ENCODE assay signal across 7 mouse cellular contexts in the genomic region with DNA sequence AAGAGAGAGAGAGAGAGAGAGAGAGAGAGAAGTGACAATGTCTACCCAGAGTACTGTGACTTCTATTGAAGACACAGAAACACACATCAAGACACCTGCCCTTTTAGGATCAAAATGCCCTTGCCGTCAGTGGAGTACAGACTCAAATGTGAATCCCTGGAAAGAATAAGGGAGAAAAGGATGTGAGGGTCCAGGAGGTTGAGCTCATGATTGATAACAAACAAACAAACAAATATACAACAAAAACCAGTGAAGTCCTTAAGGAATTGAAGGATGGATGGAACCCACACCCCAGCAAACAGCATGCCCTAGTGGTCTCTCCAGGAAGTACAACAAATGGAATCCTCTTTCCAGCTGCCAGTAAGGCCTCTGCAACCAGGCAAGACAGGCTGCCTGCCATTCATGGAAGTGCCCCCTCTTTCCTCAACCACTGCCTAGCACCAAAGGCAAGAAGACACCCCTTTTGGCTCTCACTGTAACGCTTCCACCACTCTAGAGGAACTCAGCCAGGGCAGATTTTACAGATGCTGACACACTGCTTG. TPM values are rescaled to one million over a fixed set of nuclear protein-coding genes. Genes with fewer than 3 reads are reported as not detected.
DNase-seq lines count a peak whose midpoint lies in the region; ATAC-seq and TF ChIP-seq lines count a peak whose summit lies in the region.

No protein-coding gene starts in this region.

- H3K27ac ChIP-seq in kidney, embryonic 16.5 days (ENCODE audit: low read length): no peak overlapping the region
- H3K27ac ChIP-seq in ES-E14 (ENCODE audit: insufficient read depth, low read depth, low read length, poor library complexity, severe bottlenecking): peak overlapping the region; percentile 88
- H3K27ac ChIP-seq in bone marrow, adult 2 months (ENCODE audit: control insufficient read depth, insufficient read depth, low read depth, low read length, poor library complexity): no peak overlapping the region
- H3K27ac ChIP-seq in neural tube, embryonic 13.5 days (replicated peaks): peak overlapping the region; percentile 33; the same call in 1 of the 2 replicates

- no peak for TF ChIP-seq POLR2A in bone marrow, adult 2 months (IDR thresholded peaks at IDR 0.05; ENCODE audit: borderline replicate concordance, control insufficient read depth, low read depth, low read length)

- H3K4me1 ChIP-seq in kidney, embryonic 16.5 days (ENCODE audit: insufficient read depth, low read length): peaks cover 56% of the 10 kb centered on the region
- peaks cover 7 to 23% of the 10 kb centered on the region in 2 experiments; a peak in 2 of 4 replicates for H3K4me1 ChIP-seq in ES-E14 (ENCODE audit: control insufficient read depth in 2 of 2, insufficient read depth in 2 of 2, low read length in 2 of 2, poor library complexity in 1 of 2)
- peaks cover 8% of the 10 kb centered on the region for H3K4me1 ChIP-seq in bone marrow, adult 2 months (ENCODE audit: control insufficient read depth, insufficient read depth, low read length)
- H3K4me1 ChIP-seq in neural tube, embryonic 13.5 days (replicated peaks): peaks cover 22% of the 10 kb centered on the region

- peak; percentile 51 for DNase-seq in kidney, adult 11 months
- no peak for DNase-seq in ES-E14 (ENCODE audit: low read depth, low spot score)
- DNase-seq in heart, postnatal 36 days: peak; percentile 56 to 62
- peak; percentile 50 to 69 for DNase-seq in left cerebral cortex, postnatal 14 days (ENCODE audit: low spot score in 2 of 2)

- no peak for ATAC-seq in kidney, embryonic 16.5 days (ENCODE audit: low FRiP score, low TSS enrichment)
- no peak for ATAC-seq in neural tube, embryonic 13.5 days (ENCODE audit: low read depth)

- no peaks in the 10 kb centered on the region for H3K36me3 ChIP-seq in kidney, embryonic 16.5 days (ENCODE audit: insufficient read depth, low read length)
- peaks cover 25% of the 10 kb centered on the region for H3K36me3 ChIP-seq in ES-E14 (ENCODE audit: control insufficient read depth, insufficient read depth, low read length, poor library complexity, severe bottlenecking)
- no peaks in the 10 kb centered on the region for H3K36me3 ChIP-seq in neural tube, embryonic 13.5 days

- no peak overlapping the region for H3K9ac ChIP-seq in kidney, embryonic 16.5 days (replicated peaks; ENCODE audit: low read length)
- peak overlapping the region; percentile 64 for H3K9ac ChIP-seq in ES-E14 (ENCODE audit: insufficient read depth, low read depth, low read length, poor library complexity, severe bottlenecking)
- no peak overlapping the region for H3K9ac ChIP-seq in neural tube, embryonic 13.5 days

- TF ChIP-seq CTCF in bone marrow, adult 2 months (IDR thresholded peaks at IDR 0.05; ENCODE audit: control insufficient read depth, insufficient read depth, low read length): peak; percentile 57; the same call in 1 of the 2 replicates

- no peak overlapping the region for H3K4me2 ChIP-seq in kidney, embryonic 16.5 days (replicated peaks; ENCODE audit: low read depth, low read length)
- H3K4me2 ChIP-seq in neural tube, embryonic 13.5 days: no peak overlapping the region

- no peaks in the 10 kb centered on the region for H3K9me3 ChIP-seq in kidney, embryonic 16.5 days (ENCODE audit: low read length)
- no peaks in the 10 kb centered on the region for H3K9me3 ChIP-seq in ES-E14 (ENCODE audit: control insufficient read depth, insufficient read depth, low read depth, low read length)
- H3K9me3 ChIP-seq in neural tube, embryonic 13.5 days: no peaks in the 10 kb centered on the region

- 41% methylated on average over 2 of the region's 2 CpGs for WGBS in kidney, embryonic 16.5 days
- WGBS in bone marrow, adult 2 months: 62% methylated on average over 2 of the region's 2 CpGs
- 46% methylated on average over 2 of the region's 2 CpGs for WGBS in neural tube, embryonic 13.5 days

- H3K27me3 ChIP-seq in kidney, embryonic 16.5 days (ENCODE audit: insufficient read depth, low read length): no peaks in the 10 kb centered on the region
- peaks cover 37% of the 10 kb centered on the region for H3K27me3 ChIP-seq in neural tube, embryonic 13.5 days

- H3K4me3 ChIP-seq in kidney, embryonic 16.5 days (ENCODE audit: low read length): no peak overlapping the region
- peak overlapping the region; percentile 61 to 77 for H3K4me3 ChIP-seq in ES-E14 (ENCODE audit: insufficient read depth in 1 of 2, low read depth in 1 of 2, low read length in 2 of 2, poor library complexity in 1 of 2, severe bottlenecking in 1 of 2)
- H3K4me3 ChIP-seq in bone marrow, adult 2 months (replicated peaks; ENCODE audit: control insufficient read depth, low read depth, low read length): no peak overlapping the region
- no peak overlapping the region for H3K4me3 ChIP-seq in neural tube, embryonic 13.5 days

- intact Hi-C loops in heart, postnatal 36 days (cut with DNase I): loop anchor here (1.0 to 5.0 kb wide), 3 partner anchors 35 to 184 kb away; no protein-coding TSS in a partner anchor
- intact Hi-C loops in left cerebral cortex, postnatal 14 days (cut with DNase I): loop anchor here (5.0 to 10.0 kb wide), 3 partner anchors 45 to 348 kb away; no protein-coding TSS in a partner anchor

- in situ Hi-C loops in ES-E14 (cut with MboI; ENCODE audit: low sequenced_read_pairs in 2 of 2, unreplicated experiment in 2 of 2): no loop called here

TF ChIP-seq in ES-E14, 5 proteins besides CTCF, POLR2A, EP300 and RAD21:
- TF ChIP-seq ZC3H11A (IDR thresholded peaks at IDR 0.05; ENCODE audit: borderline replicate concordance, low read depth, low read length): 0 out of 2 replicates have a peak, but pooled peaks have one; percentile 17
- TF ChIP-seq ZNF384 (IDR thresholded peaks at IDR 0.05; ENCODE audit: low read depth, low read length): no peak
- TF ChIP-seq HCFC1 (IDR thresholded peaks at IDR 0.05; ENCODE audit: borderline replicate concordance, insufficient read depth, low read length): no peak
- TF ChIP-seq CHD2 (IDR thresholded peaks at IDR 0.05; ENCODE audit: low read depth, low read length): no peak

RNA-seq across cellular contexts. Expression of gene Slc7a7, which starts 4.9 kb away (rescaled TPM):
- polyA plus RNA-seq in kidney, embryonic 16.5 days (2015; fragmentation: Nextera tagmentation; extraction: Ambion mirVana): 15.7 and 15.8 TPM in 2 replicates
- 93.1 and 310 TPM in 2 replicates for total RNA-seq in ES-E14 (2012; rRNA removed)
- 5.8 and 15.2 TPM in 2 replicates for polyA plus RNA-seq in bone marrow, adult 2 months (2011; ENCODE audit: insufficient read depth, insufficient read length, low replicate concordance, missing spikeins)
- 1 to 10 TPM; 4.1 to 6.1 TPM for total RNA-seq in heart, postnatal 36 days (2021)
- total RNA-seq in left cerebral cortex, postnatal 14 days (2021): 1 to 10 TPM; 1.5 to 2.5 TPM
- polyA plus RNA-seq in neural tube, embryonic 13.5 days (2015; fragmentation: Nextera tagmentation; extraction: Ambion mirVana): 6.7 and 7.9 TPM in 2 replicates

RNA-seq across cellular contexts. Expression of gene Mrpl52, which starts 14.0 kb away (rescaled TPM):
- 202 and 227 TPM in 2 replicates for polyA plus RNA-seq in kidney, embryonic 16.5 days (2015; fragmentation: Nextera tagmentation; extraction: Ambion mirVana)
- total RNA-seq in ES-E14 (2012; rRNA removed): 137 and 272 TPM in 2 replicates
- 81.1 and 169 TPM in 2 replicates for polyA plus RNA-seq in bone marrow, adult 2 months (2011; ENCODE audit: insufficient read depth, insufficient read length, low replicate concordance, missing spikeins)
- total RNA-seq in heart, postnatal 36 days (2021): 100 to 1,000 TPM; 118 to 126 TPM
- total RNA-seq in left cerebral cortex, postnatal 14 days (2021): 10 to 100 TPM; 79.5 to 91.5 TPM
- polyA plus RNA-seq in neural tube, embryonic 13.5 days (2015; fragmentation: Nextera tagmentation; extraction: Ambion mirVana): 209 and 275 TPM in 2 replicates

RNA-seq across cellular contexts. Expression of gene Mmp14, which starts 18.7 kb away (rescaled TPM):
- 152 and 156 TPM in 2 replicates for polyA plus RNA-seq in kidney, embryonic 16.5 days (2015; fragmentation: Nextera tagmentation; extraction: Ambion mirVana)
- total RNA-seq in ES-E14 (2012; rRNA removed): 29.8 and 67.3 TPM in 2 replicates
- polyA plus RNA-seq in bone marrow, adult 2 months (2011; ENCODE audit: insufficient read depth, insufficient read length, low replicate concordance, missing spikeins): 6.7 and 17.2 TPM in 2 replicates
- 10 to 100 TPM; 12.6 to 19.1 TPM for total RNA-seq in heart, postnatal 36 days (2021)
- total RNA-seq in left cerebral cortex, postnatal 14 days (2021): 10 to 100 TPM; 19.0 to 22.0 TPM
- polyA plus RNA-seq in neural tube, embryonic 13.5 days (2015; fragmentation: Nextera tagmentation; extraction: Ambion mirVana): 52.7 and 65.4 TPM in 2 replicates

RNA-seq across cellular contexts. Expression of gene Lrp10, which starts 51.2 kb away (rescaled TPM):
- 58.8 and 65.1 TPM in 2 replicates for polyA plus RNA-seq in kidney, embryonic 16.5 days (2015; fragmentation: Nextera tagmentation; extraction: Ambion mirVana)
- 20.8 and 48.1 TPM in 2 replicates for total RNA-seq in ES-E14 (2012; rRNA removed)
- 21.5 and 29.0 TPM in 2 replicates for polyA plus RNA-seq in bone marrow, adult 2 months (2011; ENCODE audit: insufficient read depth, insufficient read length, low replicate concordance, missing spikeins)
- total RNA-seq in heart, postnatal 36 days (2021): 10 to 100 TPM; 55.5 to 57.6 TPM
- total RNA-seq in left cerebral cortex, postnatal 14 days (2021): 10 to 100 TPM; 23.2 to 31.3 TPM
- 30.1 and 32.7 TPM in 2 replicates for polyA plus RNA-seq in neural tube, embryonic 13.5 days (2015; fragmentation: Nextera tagmentation; extraction: Ambion mirVana)

RNA-seq across cellular contexts. Expression of gene Oxa1l, which starts 52.1 kb away (rescaled TPM):
- polyA plus RNA-seq in kidney, embryonic 16.5 days (2015; fragmentation: Nextera tagmentation; extraction: Ambion mirVana): 60.2 and 63.7 TPM in 2 replicates
- 28.7 and 62.5 TPM in 2 replicates for total RNA-seq in ES-E14 (2012; rRNA removed)
- polyA plus RNA-seq in bone marrow, adult 2 months (2011; ENCODE audit: insufficient read depth, insufficient read length, low replicate concordance, missing spikeins): 39.1 and 64.9 TPM in 2 replicates
- total RNA-seq in heart, postnatal 36 days (2021): 10 to 100 TPM; 97.2 to 98.9 TPM
- total RNA-seq in left cerebral cortex, postnatal 14 days (2021): 10 to 100 TPM; 61.3 to 65.4 TPM
- polyA plus RNA-seq in neural tube, embryonic 13.5 days (2015; fragmentation: Nextera tagmentation; extraction: Ambion mirVana): 52.6 and 53.1 TPM in 2 replicates

Comparison
In these comparisons a context has a peak if more than half of its experiments do, and no peak if none do; other contexts are left out.
1. H3K27ac ChIP-seq: peak in ES-E14 (single experiment) and neural tube, embryonic 13.5 days (single experiment); none in kidney, embryonic 16.5 days (single experiment) and bone marrow, adult 2 months (single experiment).
2. H3K4me3 ChIP-seq: peak in ES-E14 (2 of 2); none in kidney, embryonic 16.5 days (single experiment), bone marrow, adult 2 months (single experiment) and neural tube, embryonic 13.5 days (single experiment).
3. RNA of gene Slc7a7, which starts 4.9 kb away (total RNA-seq): 93.1 to 310 TPM in ES-E14; 4.1 to 6.1 TPM in heart, postnatal 36 days and 1.5 to 2.5 TPM in left cerebral cortex, postnatal 14 days; every median in the first group is over 10 times any median in the second.